Mouse (Mus musculus) fibroblast of lung, adult 2 months (primary cell): Measurements from ENCODE around the gene Wnt1.

Experiments used
- DNase-seq: peaks from one replicate; pipeline ENCODE4 v3.0.0-alpha.2; 2011; ENCODE audit warnings: low read depth

Wnt1 gene

DNA sequence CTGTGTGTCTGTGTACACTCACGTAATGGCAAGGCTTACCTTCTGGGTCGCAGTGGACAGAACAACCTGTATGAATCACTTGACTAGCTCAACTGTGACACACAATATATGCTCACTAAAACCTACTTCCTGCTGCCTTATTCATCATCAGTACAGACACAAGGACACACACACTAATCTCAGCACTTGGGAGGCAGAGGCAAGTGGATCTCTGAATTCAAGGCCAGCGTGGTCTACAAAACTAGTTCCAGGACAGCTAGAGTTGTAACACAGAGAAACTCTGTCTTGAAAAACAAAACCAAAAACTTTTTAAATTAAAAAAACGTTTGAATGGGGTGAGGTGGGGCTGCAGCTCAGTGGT is 48.1 kb downstream of the Wnt1 start:
- no peak for DNase-seq

DNA sequence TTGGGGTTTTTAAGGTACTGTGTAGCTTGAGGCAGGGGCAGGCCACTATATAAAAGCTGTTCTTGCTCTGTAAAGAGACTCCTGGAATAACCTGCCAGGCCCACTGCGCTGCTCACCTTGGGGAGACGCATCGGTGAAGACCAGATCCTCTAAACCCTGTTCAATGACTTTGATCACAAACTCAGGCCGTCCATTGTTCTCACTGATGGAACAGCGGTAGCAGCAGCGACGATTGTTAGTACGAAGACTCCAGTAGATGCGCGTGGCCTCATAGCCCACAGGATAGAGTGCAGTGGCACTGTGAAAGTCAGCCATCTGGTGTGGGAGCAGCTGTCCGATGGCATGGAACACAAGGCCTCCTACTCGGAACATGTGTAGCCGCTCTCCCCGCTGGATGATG is 49.5 kb downstream of the Wnt1 start:
- no peak for DNase-seq

- no peak for DNase-seq
These were observed 50.3 kb downstream of the Wnt1 start for GRCm38 (mm10) chr15:98839671-98840585.
